Mouse (Mus musculus): ENCODE measurements around the gene Hps5. TPM values are rescaled to one million over a fixed set of nuclear protein-coding genes. Genes with fewer than 3 reads are reported as not detected.

The Hps5 gene
- total RNA-seq, 2 experiments from 2014 or later = 13.3 to 16.1 TPM

Other genes starting within 250 kb of the Hps5 start
- gene Sergef, start 156.3 kb downstream of the Hps5 start, total RNA-seq (2021) = 10 to 100 TPM; 59.7 to 69.3 TPM
- under 1 TPM; 0.21 to 0.32 TPM for gene Tph1, start 123.5 kb downstream of the Hps5 start, total RNA-seq (2021)
- gene Saal1, start 85.4 kb downstream of the Hps5 start, total RNA-seq (2021) = 1 to 10 TPM; 8.0 TPM
- under 1 TPM in 1 of 2 experiments, not detected in 1; 0.16 TPM for gene Saa3, start 80.4 kb downstream of the Hps5 start, total RNA-seq (2021)
- gene Saa4, start 63.5 kb downstream of the Hps5 start, total RNA-seq (2021) = not detected
- gene Saa1, start 53.1 kb downstream of the Hps5 start, total RNA-seq (2021) = not detected
- gene Saa2, start 44.3 kb downstream of the Hps5 start, total RNA-seq (2021) = not detected
- gene Gtf2h1, start within 50 bp of the Hps5 start, total RNA-seq (2021) = 10 to 100 TPM; 37.9 to 41.1 TPM
- 100 to 1,000 TPM; 395 to 440 TPM for gene Ldha, start 45.4 kb upstream of the Hps5 start, total RNA-seq (2021)
- not detected for gene Ldhc, start 65.1 kb upstream of the Hps5 start, total RNA-seq (2021)
- gene Tsg101, start 123.9 kb upstream of the Hps5 start, total RNA-seq (2021) = 10 to 100 TPM; 75.5 to 81.1 TPM
- 10 to 100 TPM; 10.2 to 13.3 TPM for gene Uevld, start 162.5 kb upstream of the Hps5 start, total RNA-seq (2021)
- not detected for gene Gm9999, start 187.5 kb upstream of the Hps5 start, total RNA-seq (2021)
- gene Spty2d1, start 212.3 kb upstream of the Hps5 start, total RNA-seq (2021) = 10 to 100 TPM; 13.8 to 13.9 TPM

Data from left cerebral cortex, postnatal 25 days (tissue).